8 mouse cellular contexts compared by ENCODE assay signal in the genomic region with DNA sequence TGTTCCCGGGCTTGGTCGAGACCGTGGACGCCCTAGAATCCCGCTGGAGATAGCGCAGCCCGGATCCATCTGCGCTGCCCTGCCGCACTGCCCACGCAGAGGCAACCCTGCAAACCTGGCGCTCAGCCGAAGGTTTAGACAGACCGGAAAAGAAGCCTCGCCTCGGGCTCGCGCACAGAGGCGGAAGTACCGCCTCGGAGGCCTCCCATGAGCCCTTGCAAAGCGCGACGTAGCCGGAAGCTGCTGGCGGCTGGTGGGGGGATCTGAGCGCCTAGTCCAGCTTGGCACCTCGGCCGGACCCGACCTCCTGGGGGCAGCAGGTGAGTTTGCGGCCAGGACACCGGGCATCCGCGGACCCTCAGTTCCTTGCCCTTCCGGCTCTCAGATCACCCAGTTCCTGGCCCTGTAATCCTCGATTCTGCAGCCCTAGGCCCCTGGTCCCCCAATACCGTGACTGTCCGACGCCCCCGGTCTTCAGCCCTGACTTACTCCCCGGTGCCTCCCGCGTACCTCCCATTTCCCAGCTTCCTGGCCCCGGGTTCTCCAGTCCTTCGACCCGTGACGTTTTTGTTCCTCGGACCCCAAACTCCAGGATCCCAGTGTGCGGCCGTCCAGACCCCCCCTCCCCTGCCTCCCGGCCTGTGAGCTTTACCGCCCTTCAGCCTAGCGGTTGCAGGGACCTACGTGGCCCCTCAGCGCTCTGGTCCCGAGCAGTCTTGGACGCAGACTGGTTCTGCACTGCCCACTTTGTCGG. TPM values are rescaled to one million over a fixed set of nuclear protein-coding genes. Genes with fewer than 3 reads are reported as not detected.
DNase-seq lines count a peak whose midpoint lies in the region; ATAC-seq and TF ChIP-seq lines count a peak whose summit lies in the region.

A gene (plus strand): TSS at position 216 of the 754 bp plus-strand sequence.

- H3K9me3 ChIP-seq in hindbrain, embryonic 10.5 days, result no peaks in the 10 kb centered on the region
- no peaks in the 10 kb centered on the region for H3K9me3 ChIP-seq in lung, postnatal 0 days (ENCODE audit: low read length)

- peak within 1 kb of the TSS; percentile 80 for H3K4me3 ChIP-seq in hindbrain, embryonic 10.5 days
- H3K4me3 ChIP-seq in lung, postnatal 0 days (ENCODE audit: low read depth, low read length), result peak within 1 kb of the TSS; percentile 77

- H3K27me3 ChIP-seq in hindbrain, embryonic 10.5 days (ENCODE audit: insufficient read depth, poor library complexity, severe bottlenecking), result no peaks in the 10 kb centered on the region
- no peaks in the 10 kb centered on the region for H3K27me3 ChIP-seq in lung, postnatal 0 days (replicated peaks; ENCODE audit: insufficient read depth, low read length)

- H3K4me2 ChIP-seq in lung, postnatal 0 days (replicated peaks; ENCODE audit: low read depth, low read length), result peak within 1 kb of the TSS; percentile 88

- ATAC-seq in frontal cortex, adult (ENCODE audit: low TSS enrichment), result peak; percentile 92
- ATAC-seq in lung, postnatal 0 days, result peak; percentile 95

- peak; percentile 69 for DNase-seq in MEL-GATA-1-ER (ENCODE audit: extremely low read depth, low read depth)
- DNase-seq in cerebellum, adult 9-10 months, result peak; percentile 93
- DNase-seq in hindbrain, embryonic 10.5 days (ENCODE audit: low spot score), result peak; percentile 88
- peak; percentile 93 for DNase-seq in layer of hippocampus, adult 9-11 months
- peak; percentile 98 for DNase-seq in lung, postnatal 0 days (ENCODE audit: low spot score)
- peak; percentile 92 for DNase-seq in ovary, postnatal 14 days (ENCODE audit: low spot score)
- DNase-seq in thymus, postnatal 14 days, result peak; percentile 89

- under 1% methylated on average over 57 of the region's 57 CpGs for WGBS in hindbrain, embryonic 10.5 days
- WGBS in lung, postnatal 0 days, result under 1% methylated on average over 57 of the region's 57 CpGs

- H3K27ac ChIP-seq in hindbrain, embryonic 10.5 days, result peak within 1 kb of the TSS; percentile 93
- peak within 1 kb of the TSS; percentile 78 for H3K27ac ChIP-seq in lung, postnatal 0 days (ENCODE audit: low read length)

- no peak for TF ChIP-seq EP300 in lung, postnatal 0 days (IDR thresholded peaks at IDR 0.05)

- no peak; the same call in 1 of the 2 replicates for TF ChIP-seq CTCF in lung, postnatal 0 days (IDR thresholded peaks at IDR 0.05)

- peaks cover 34% of the 10 kb centered on the region for H3K36me3 ChIP-seq in hindbrain, embryonic 10.5 days
- peaks cover 20% of the 10 kb centered on the region for H3K36me3 ChIP-seq in lung, postnatal 0 days (ENCODE audit: insufficient read depth, low read length)

- peaks cover 35% of the 10 kb centered on the region for H3K4me1 ChIP-seq in hindbrain, embryonic 10.5 days (replicated peaks)
- peaks cover 3% of the 10 kb centered on the region; the same call in 1 of the 2 replicates for H3K4me1 ChIP-seq in lung, postnatal 0 days (ENCODE audit: insufficient read depth, low read depth, low read length)

- peak within 1 kb of the TSS; percentile 97 for H3K9ac ChIP-seq in lung, postnatal 0 days (replicated peaks; ENCODE audit: low read depth)

RNA-seq across cellular contexts. Expression of the gene that starts here (rescaled TPM):
- polyA plus RNA-seq in hindbrain, embryonic 10.5 days (2016; fragmentation: Nextera tagmentation; extraction: Ambion mirVana), result 85.4 and 89.4 TPM in 2 replicates
- 50.5 and 52.9 TPM in 2 replicates for polyA plus RNA-seq in lung, postnatal 0 days (2015; fragmentation: Nextera tagmentation; extraction: Ambion mirVana)

Comparison
In these comparisons a context has a peak if more than half of its experiments do, and no peak if none do; other contexts are left out.
1. Peak in every context shown above with its lines: DNase-seq, ATAC-seq, H3K4me3 ChIP-seq and H3K27ac ChIP-seq.